Mouse (Mus musculus) spleen, adult 2 months (tissue): ENCODE results near the gene Cadm1. TPM values are rescaled to one million over a fixed set of nuclear protein-coding genes. Genes with fewer than 3 reads are reported as not detected.

ENCODE experiments used
- DNase-seq, 2 experiments: peaks; one replicate each; pipeline versions ENCODE4 v3.0.0 to v3.0.0-alpha.2; 2012 to 2021; ENCODE audit warnings: low spot score in 2 of 2, low read depth in 1 of 2
- H3K27ac ChIP-seq: fragments of 200-500 bp; 2 replicates; pipeline ENCODE4 v1.5.1; 2012; ENCODE audit warnings: low read length, inconsistent platforms; ENCODE audit not compliant: insufficient read depth
- H3K27me3 ChIP-seq: fragments of 200-500 bp; 2 replicates; pipeline ENCODE4 v1.6.1; 2012; ENCODE audit warnings: mild to moderate bottlenecking, moderate library complexity, low read length, inconsistent platforms; ENCODE audit not compliant: control insufficient read depth, insufficient read depth
- H3K36me3 ChIP-seq: fragments of 200-500 bp; 2 replicates; pipeline ENCODE4 v1.6.1; 2012; ENCODE audit warnings: mild to moderate bottlenecking, low read length, inconsistent platforms; ENCODE audit not compliant: control insufficient read depth, insufficient read depth
- H3K4me1 ChIP-seq: fragments of 200-500 bp; 2 replicates; pipeline ENCODE4 v1.6.1; 2011; ENCODE audit warnings: inconsistent platforms; ENCODE audit not compliant: control insufficient read depth, insufficient read depth, insufficient read length
- H3K4me3 ChIP-seq: fragments of 200-500 bp; 2 replicates; pipeline ENCODE4 v1.5.1; 2011; ENCODE audit warnings: mild to moderate bottlenecking, inconsistent platforms; ENCODE audit not compliant: insufficient read depth, insufficient read length; ENCODE audit errors: extremely low read depth
- CTCF ChIP-seq: fragments of 200-500 bp; IDR thresholded peaks from 2 replicates; pipeline ENCODE4 v1.5.1; 2011; ENCODE audit warnings: mild to moderate bottlenecking, inconsistent platforms; ENCODE audit not compliant: insufficient read depth, insufficient read length, insufficient replicate concordance; ENCODE audit errors: extremely low read depth
- POLR2A ChIP-seq: fragments of 200-500 bp; IDR thresholded peaks from 2 replicates; pipeline ENCODE4 v1.6.1; 2011; ENCODE audit warnings: low read depth, low read length, inconsistent platforms
- WGBS: fragments of 180-500 bp; shearing (Covaris S2); methylation state at CpG from one replicate; pipeline ENCODE4 v1.1.7; 2018; 5-methylcytosine and 5-hydroxymethylcytosine counted together
- polyA plus RNA-seq: library from polyadenylated mRNA; depleted of rRNA; stranded (reverse); fragments of >200 nt; gene quantifications from 2 replicates; pipeline ENCODE4 v1.2.3, GENCODE M21; 2012

Cadm1 gene
- polyA plus RNA-seq, 1 experiment = 13.0 TPM

GRCm38 (mm10) chr9:47903661-47904060 lies 373.7 kb downstream of the Cadm1 start:
- Histone ChIP-seq H3K27me3 (no peaks in the 10 kb centered on the region), H3K4me3 (no peak overlapping the region), H3K36me3 (no peaks in the 10 kb centered on the region), H3K27ac (no peak overlapping the region), H3K4me1 (no peaks in the 10 kb centered on the region)
- TF ChIP-seq CTCF (no peak), POLR2A (no peak)
- WGBS = 80% methylated on average over 7 of the region's 7 CpGs
- DNase-seq = no peak

GRCm38 (mm10) chr9:47904339-47904922 lies 374.5 kb downstream of the Cadm1 start:
- Histone ChIP-seq H3K27me3 (no peaks in the 10 kb centered on the region), H3K36me3 (no peaks in the 10 kb centered on the region), H3K27ac (no peak overlapping the region), H3K4me1 (no peaks in the 10 kb centered on the region), H3K4me3 (no peak overlapping the region)
- no peak for DNase-seq
- no peak for TF ChIP-seq POLR2A
- no peak for TF ChIP-seq CTCF
- 84% methylated on average over 2 of the region's 2 CpGs for WGBS

- no peaks in the 10 kb centered on the region for H3K4me1 ChIP-seq
- H3K27me3 ChIP-seq = no peaks in the 10 kb centered on the region
- TF ChIP-seq POLR2A (no peak), CTCF (no peak)
- H3K27ac ChIP-seq = no peak overlapping the region
- no peak for DNase-seq
- WGBS = 72% methylated on average over 6 of the region's 6 CpGs
- no peak overlapping the region for H3K4me3 ChIP-seq
- H3K36me3 ChIP-seq = no peaks in the 10 kb centered on the region
Measured at GRCm38 (mm10) chr9:47906521-47906920, 376.5 kb downstream of the Cadm1 start.
